Mouse (Mus musculus) C2C12 (cell line): Measurements from ENCODE around the gene Abcc4. TPM values are rescaled to one million over a fixed set of nuclear protein-coding genes. Genes with fewer than 3 reads are reported as not detected.
A peak's percentile ranks its signal among the peaks of the same experiment; 100 is the strongest.
"Not testable (repeated sequence)": the region's sequence is repeated elsewhere in the genome, so short reads cannot be mapped to it uniquely, and the experiment has no call there.

ENCODE experiments used
- H3K27me3 ChIP-seq: one replicate; pipeline ENCODE4 v1.6.1; 2011; ENCODE audit not compliant: control insufficient read depth, insufficient read depth, insufficient read length
- H3K36me3 ChIP-seq: one replicate; pipeline ENCODE4 v1.6.1; 2011; ENCODE audit not compliant: control insufficient read depth, insufficient read depth
- H3K4me3 ChIP-seq: one replicate; pipeline ENCODE4 v1.5.1; 2011; ENCODE audit warnings: mild to moderate bottlenecking, control low read depth; ENCODE audit not compliant: poor library complexity, insufficient read depth, severe bottlenecking
- H3K79me2 ChIP-seq: one replicate; pipeline ENCODE4 v1.6.1; 2011; ENCODE audit not compliant: control insufficient read depth, insufficient read depth
- H3K79me3 ChIP-seq: one replicate; pipeline ENCODE4 v1.6.1; 2011; ENCODE audit warnings: low read depth, control low read depth
- H3ac ChIP-seq: one replicate; pipeline ENCODE3; 2011; ENCODE audit warnings: low read depth; ENCODE audit not compliant: control insufficient read depth, insufficient read length
- CEBPB ChIP-seq: IDR thresholded peaks from one replicate; pipeline ENCODE4 v1.6.1; 2011; ENCODE audit warnings: low read depth, mild to moderate bottlenecking, control low read depth, moderate library complexity
- CTCF ChIP-seq: IDR thresholded peaks from one replicate; pipeline ENCODE4 v1.5.1; 2011; ENCODE audit not compliant: control insufficient read depth, insufficient read depth, insufficient read length
- FOSL1 ChIP-seq: IDR thresholded peaks from one replicate; pipeline ENCODE4 v1.8.0; 2011; ENCODE audit warnings: mild to moderate bottlenecking, low read length; ENCODE audit not compliant: poor library complexity, insufficient read depth, severe bottlenecking
- MAX ChIP-seq: IDR thresholded peaks from one replicate; pipeline ENCODE4 v1.6.1; 2011; ENCODE audit warnings: mild to moderate bottlenecking, control low read depth
- MYOD1 ChIP-seq: IDR thresholded peaks from one replicate; pipeline ENCODE4 v1.6.1; 2011; ENCODE audit warnings: low read depth; ENCODE audit not compliant: control insufficient read depth, insufficient read length
- MYOG ChIP-seq: IDR thresholded peaks from one replicate; pipeline ENCODE4 v1.6.1; 2011; ENCODE audit not compliant: control insufficient read depth, insufficient read length; ENCODE audit errors: extremely low read depth
- USF1 ChIP-seq: IDR thresholded peaks from one replicate; pipeline ENCODE4 v1.6.1; 2011; ENCODE audit warnings: low read depth, mild to moderate bottlenecking, control low read depth, moderate library complexity
- polyA plus RNA-seq: library from polyadenylated mRNA; unstranded; fragments of >200 nt; fragmentation: generic; extraction: Trizol; gene quantifications from one replicate; pipeline ENCODE4 v1.2.1, GENCODE M21; 2012; ENCODE audit warnings: missing spikeins

Abcc4 gene
- polyA plus RNA-seq, 1 experiment = 9.0 TPM

GRCm38 (mm10) chr14:118674224-118674623 is 31.8 kb downstream of the Abcc4 start:
- Histone ChIP-seq H3K4me3 (no peak overlapping the region), H3K79me2 (peaks cover 88% of the 10 kb centered on the region), H3ac (no peak overlapping the region), H3K79me3 (peaks cover 21% of the 10 kb centered on the region), H3K27me3 (no peaks in the 10 kb centered on the region), H3K36me3 (no peaks in the 10 kb centered on the region)
- TF ChIP-seq CTCF = no peak
- TF ChIP-seq USF1 = no peak
- no peak for TF ChIP-seq FOSL1
- no peak for TF ChIP-seq CEBPB
- no peak for TF ChIP-seq MAX
- TF ChIP-seq MYOG = no peak
- TF ChIP-seq MYOD1 = no peak

DNA sequence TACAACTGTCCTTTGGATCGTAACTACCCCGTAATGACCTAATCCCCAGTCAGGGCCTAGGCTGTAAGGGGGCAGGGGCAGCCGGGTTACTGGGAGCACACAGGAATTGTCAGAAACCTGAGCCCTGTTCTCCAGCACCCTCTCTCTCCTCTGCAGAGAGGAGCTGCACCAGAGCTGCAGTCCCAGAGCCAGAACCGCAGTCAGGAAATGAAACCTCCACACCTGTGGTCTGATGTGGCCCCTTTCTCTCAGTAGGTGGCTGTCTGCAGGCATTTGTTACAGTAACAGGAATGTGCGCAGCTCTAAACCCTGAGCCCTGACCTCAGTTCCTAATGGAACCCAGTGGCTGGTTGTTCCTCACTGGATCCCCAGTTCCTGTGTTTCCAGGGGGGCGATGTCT is 32.5 kb downstream of the Abcc4 start:
- Histone ChIP-seq H3K27me3 (no peaks in the 10 kb centered on the region), H3ac (no peak overlapping the region), H3K79me2 (peaks cover 81% of the 10 kb centered on the region), H3K79me3 (peaks cover 17% of the 10 kb centered on the region), H3K4me3 (no peak overlapping the region), H3K36me3 (no peaks in the 10 kb centered on the region)
- TF ChIP-seq MYOD1 (no peak), MAX (no peak), CTCF (no peak), MYOG (no peak), USF1 (no peak)

DNA sequence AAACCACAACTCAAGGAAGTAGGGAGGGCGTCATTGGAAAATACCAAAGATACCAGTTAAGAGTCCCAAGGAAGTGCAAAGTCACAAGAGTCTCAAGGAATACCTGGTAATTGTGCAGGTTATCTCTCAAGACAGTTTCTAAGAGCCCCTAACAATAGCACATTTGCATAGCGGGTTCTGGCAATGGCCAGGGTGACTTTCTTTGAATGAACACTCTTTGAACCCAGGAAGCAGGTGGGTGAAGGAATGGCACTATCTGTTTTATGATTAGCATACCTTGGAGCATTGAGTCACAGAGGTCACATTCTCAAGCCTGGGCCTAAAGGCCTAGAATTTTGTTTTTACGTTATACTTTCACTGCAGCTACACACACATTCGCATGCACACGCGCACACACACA is 33.1 kb downstream of the Abcc4 start:
- peaks cover 75% of the 10 kb centered on the region for H3K79me2 ChIP-seq
- H3K36me3 ChIP-seq, H3K4me3 ChIP-seq: not testable (repeated sequence)

DNA sequence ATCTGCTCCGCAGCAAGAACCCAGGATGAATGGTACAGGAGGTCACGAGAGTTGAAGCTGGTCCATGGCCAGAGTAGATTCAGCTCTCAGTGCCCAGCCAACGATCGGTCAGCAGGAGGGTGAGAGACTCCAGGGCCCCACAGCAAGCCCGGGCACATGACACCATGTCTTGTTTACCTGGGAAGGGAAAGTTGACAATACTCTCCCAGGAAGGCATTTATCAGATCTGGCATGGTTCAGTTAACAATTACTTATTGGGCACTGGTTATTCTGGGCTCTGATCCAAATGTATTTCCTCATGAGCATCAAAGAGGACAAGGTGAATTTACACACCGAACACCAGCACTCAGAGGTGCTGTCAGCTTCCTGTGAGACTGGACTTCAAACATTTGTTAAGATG is 38.5 kb downstream of the Abcc4 start:
- TF ChIP-seq MYOG (no peak), USF1 (no peak), CEBPB (no peak), MAX (no peak), FOSL1 (no peak), MYOD1 (no peak), CTCF (no peak)
- Histone ChIP-seq H3K4me3 (no peak overlapping the region), H3ac (no peak overlapping the region), H3K79me3 (peaks cover 2% of the 10 kb centered on the region), H3K27me3 (no peaks in the 10 kb centered on the region), H3K79me2 (peaks cover 35% of the 10 kb centered on the region), H3K36me3 (peaks cover 10% of the 10 kb centered on the region)

More for the DNA sequence above, 33.1 kb downstream of the Abcc4 start:
- peaks cover 13% of the 10 kb centered on the region for H3K79me3 ChIP-seq
- not testable (repeated sequence) for H3ac ChIP-seq, H3K27me3 ChIP-seq

DNA sequence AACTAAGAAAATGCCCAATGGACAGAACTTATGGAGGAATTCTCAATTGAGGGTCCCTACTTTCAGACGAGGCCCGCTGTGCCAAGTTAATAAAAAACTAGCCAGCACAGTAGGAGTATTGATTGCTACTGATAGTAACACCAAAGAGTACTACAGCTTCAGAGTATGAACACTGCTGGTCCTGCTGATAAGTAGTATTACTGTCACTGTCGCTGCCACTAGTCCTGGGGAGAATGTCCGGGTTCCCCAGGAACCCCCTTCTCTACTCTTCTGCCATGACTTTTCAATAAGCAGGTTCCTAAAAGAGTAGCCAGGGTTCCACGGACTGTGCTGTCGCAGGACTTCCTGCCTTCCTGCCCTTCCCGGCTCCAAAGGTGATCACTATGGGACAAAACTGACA is 41.4 kb downstream of the Abcc4 start:
- no peak overlapping the region for H3K4me3 ChIP-seq
- no peaks in the 10 kb centered on the region for H3K27me3 ChIP-seq
- H3ac ChIP-seq = no peak overlapping the region
- no peak for TF ChIP-seq FOSL1
- TF ChIP-seq MYOD1 = no peak
- no peak for TF ChIP-seq MAX
- no peak for TF ChIP-seq USF1
- TF ChIP-seq CEBPB = no peak
- no peak for TF ChIP-seq MYOG
- peaks cover 12% of the 10 kb centered on the region for H3K36me3 ChIP-seq
- peaks cover 6% of the 10 kb centered on the region for H3K79me3 ChIP-seq
- H3K79me2 ChIP-seq = peaks cover 32% of the 10 kb centered on the region

DNA sequence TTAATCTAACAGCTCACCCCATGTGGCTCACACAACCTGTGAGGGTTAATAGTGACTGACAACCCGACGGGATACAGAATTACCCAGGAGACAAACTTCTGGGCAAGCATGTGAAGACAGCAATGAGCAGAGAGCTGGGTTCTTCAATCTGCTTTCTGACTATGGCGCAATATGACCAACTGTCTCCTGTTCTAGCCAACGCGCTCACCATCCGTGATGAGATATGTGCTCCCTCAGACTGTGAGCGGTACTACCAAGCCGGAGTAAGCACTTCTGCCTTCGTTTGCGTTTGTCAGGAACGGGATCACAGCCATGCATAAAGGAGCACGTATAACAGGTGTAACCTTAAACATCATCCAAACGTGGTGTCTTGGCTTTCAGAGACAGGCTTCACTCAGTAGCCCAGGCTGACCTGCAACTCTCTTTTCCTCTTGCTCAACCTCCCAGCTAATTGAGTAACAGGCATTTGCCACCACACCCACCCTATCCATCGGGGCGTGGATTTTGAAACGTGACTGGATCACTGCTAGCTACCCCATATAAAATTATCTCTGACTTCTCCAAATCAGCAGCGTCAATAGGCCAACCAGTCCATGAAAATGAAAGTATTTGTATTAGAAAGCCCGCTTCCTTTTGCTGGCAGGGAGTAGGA is 43.3 kb downstream of the Abcc4 start:
- Histone ChIP-seq H3K36me3 (peaks cover 16% of the 10 kb centered on the region), H3K27me3 (no peaks in the 10 kb centered on the region)

More for the DNA sequence above, 43.3 kb downstream of the Abcc4 start:
- Histone ChIP-seq H3K79me2 (peaks cover 38% of the 10 kb centered on the region), H3K79me3 (peaks cover 6% of the 10 kb centered on the region), H3ac (no peak overlapping the region), H3K4me3 (no peak overlapping the region)
- no peak for TF ChIP-seq MYOD1
- no peak for TF ChIP-seq MAX
- TF ChIP-seq CEBPB = peak; percentile 49
- no peak for TF ChIP-seq MYOG
- no peak for TF ChIP-seq CTCF
- no peak for TF ChIP-seq FOSL1
- no peak for TF ChIP-seq USF1
